9 mouse cellular contexts compared by ENCODE assay signal in genomic region chr3:98895071-98895601, GRCm38 (mm10). TPM values are rescaled to one million over a fixed set of nuclear protein-coding genes. Genes with fewer than 3 reads are reported as not detected.
DNase-seq lines count a peak whose midpoint lies in the region; ATAC-seq and TF ChIP-seq lines count a peak whose summit lies in the region.
"Had no signal": no experiment of that assay in that cellular context is flagged by ENCODE, and none has a peak within 500 bp of the region (broad histone marks: within the 10 kb centered on the region; RNA-seq: fewer than 3 reads in every experiment).

No protein-coding gene starts in this region.

- peak overlapping the region; percentile 33 for H3K4me2 ChIP-seq in hindbrain, embryonic 14.5 days (replicated peaks)
- peak overlapping the region; percentile 28; the same call in 1 of the 2 replicates for H3K4me2 ChIP-seq in liver, embryonic 11.5 days
- H3K4me2 ChIP-seq: lung, embryonic 15.5 days had no signal

- ATAC-seq in frontal cortex, adult (ENCODE audit: low TSS enrichment) = peak; percentile 89
- ATAC-seq in hindbrain, embryonic 14.5 days (ENCODE audit: low FRiP score) = peak; percentile 78; the same call in 1 of the 2 replicates
- ATAC-seq in liver, embryonic 11.5 days (replicated peaks; ENCODE audit: low FRiP score) = peak; percentile 53

- 49% methylated on average over 10 of the region's 10 CpGs for WGBS in hindbrain, embryonic 14.5 days
- 40% methylated on average over 10 of the region's 10 CpGs for WGBS in liver, embryonic 11.5 days

- H3K4me3 ChIP-seq in E14TG2a.4 (replicated peaks; ENCODE audit: low read length) = no peak overlapping the region
- no peak overlapping the region for H3K4me3 ChIP-seq in hindbrain, embryonic 14.5 days (replicated peaks; ENCODE audit: low read length)
- no peak overlapping the region for H3K4me3 ChIP-seq in liver, embryonic 11.5 days (ENCODE audit: low read depth, low read length)
- H3K4me3 ChIP-seq: lung, embryonic 15.5 days had no signal

- H3K9ac ChIP-seq in hindbrain, embryonic 14.5 days = no peak overlapping the region
- no peak overlapping the region for H3K9ac ChIP-seq in liver, embryonic 11.5 days (ENCODE audit: low read depth, low read length)
- H3K9ac ChIP-seq: lung, embryonic 15.5 days had no signal

- no peak overlapping the region for H3K27ac ChIP-seq in hindbrain, embryonic 14.5 days
- H3K27ac ChIP-seq in liver, embryonic 11.5 days (ENCODE audit: low read depth, low read length) = no peak overlapping the region
- H3K27ac ChIP-seq: lung, embryonic 15.5 days had no signal

- no peak for DNase-seq in frontal cortex, postnatal 25 days (ENCODE audit: low spot score in 2 of 2)
- DNase-seq in embryo, embryonic 11 days = peak; percentile 69
- DNase-seq in hindbrain, embryonic 14.5 days (ENCODE audit: low spot score) = peak; percentile 81
- DNase-seq in liver, embryonic 11.5 days (ENCODE audit: low spot score) = no peak
- no peak for DNase-seq in thymus, postnatal 36 days
- no peak for DNase-seq in urinary bladder, adult 2 months (ENCODE audit: low spot score)

- H3K4me1 ChIP-seq in E14TG2a.4 (replicated peaks; ENCODE audit: low read depth, low read length) = no peaks in the 10 kb centered on the region
- H3K4me1 ChIP-seq in hindbrain, embryonic 14.5 days (replicated peaks; ENCODE audit: control insufficient read depth, insufficient read depth, low read length) = no peaks in the 10 kb centered on the region
- no peaks in the 10 kb centered on the region for H3K4me1 ChIP-seq in liver, embryonic 11.5 days (replicated peaks; ENCODE audit: control insufficient read depth, insufficient read depth, low read length)
- H3K4me1 ChIP-seq: lung, embryonic 15.5 days had no signal

- TF ChIP-seq CTCF in E14TG2a.4 (conservative IDR thresholded peaks at IDR 0.05; ENCODE audit: low read length) = 0 out of 2 replicates have a peak, but pooled peaks have one; percentile 21

- no peaks in the 10 kb centered on the region for H3K36me3 ChIP-seq in E14TG2a.4 (ENCODE audit: insufficient read depth, low read length)
- no peaks in the 10 kb centered on the region for H3K36me3 ChIP-seq in hindbrain, embryonic 14.5 days (replicated peaks; ENCODE audit: control insufficient read depth, insufficient read depth)
- H3K36me3 ChIP-seq in liver, embryonic 11.5 days (ENCODE audit: control insufficient read depth, insufficient read depth, low read length) = no peaks in the 10 kb centered on the region
- H3K36me3 ChIP-seq: lung, embryonic 15.5 days had no signal

- H3K27me3 ChIP-seq in E14TG2a.4 (ENCODE audit: insufficient read depth, low read length) = no peaks in the 10 kb centered on the region
- H3K27me3 ChIP-seq in hindbrain, embryonic 14.5 days (ENCODE audit: control insufficient read depth, insufficient read depth, low read length) = no peaks in the 10 kb centered on the region
- H3K27me3 ChIP-seq in liver, embryonic 11.5 days (replicated peaks; ENCODE audit: control insufficient read depth, insufficient read depth, low read length) = no peaks in the 10 kb centered on the region
- H3K27me3 ChIP-seq: lung, embryonic 15.5 days had no signal

- no peaks in the 10 kb centered on the region for H3K9me3 ChIP-seq in E14TG2a.4 (ENCODE audit: low read length)
- H3K9me3 ChIP-seq in hindbrain, embryonic 14.5 days (ENCODE audit: control insufficient read depth, low read length) = no peaks in the 10 kb centered on the region
- H3K9me3 ChIP-seq in liver, embryonic 11.5 days (ENCODE audit: control insufficient read depth, low read length) = no peaks in the 10 kb centered on the region
- H3K9me3 ChIP-seq: lung, embryonic 15.5 days had no signal

RNA-seq across cellular contexts. Expression of gene Hao2, which starts 2.1 kb away (rescaled TPM):
- not detected in 2 replicates for polyA plus RNA-seq in hindbrain, embryonic 14.5 days (2014; fragmentation: Nextera tagmentation; extraction: Ambion mirVana)
- 0.22 and 0.49 TPM in 2 replicates for polyA plus RNA-seq in liver, embryonic 11.5 days (2014; fragmentation: Nextera tagmentation; extraction: Ambion mirVana)
- 0.06 TPM in 2 replicates for polyA plus RNA-seq in urinary bladder, adult 2 months (2012; rRNA removed)

RNA-seq across cellular contexts. Expression of gene Hsd3b1, which starts 35.5 kb away (rescaled TPM):
- polyA plus RNA-seq in hindbrain, embryonic 14.5 days (2014; fragmentation: Nextera tagmentation; extraction: Ambion mirVana) = not detected in 2 replicates
- 8.3 and 8.4 TPM in 2 replicates for polyA plus RNA-seq in liver, embryonic 11.5 days (2014; fragmentation: Nextera tagmentation; extraction: Ambion mirVana)
- 0.03 TPM in 1 of 2 replicates, not detected in the other for polyA plus RNA-seq in urinary bladder, adult 2 months (2012; rRNA removed)
- polyA plus RNA-seq: lung, embryonic 15.5 days had no signal

Comparison
In these comparisons a context has a peak if more than half of its experiments do, and no peak if none do; other contexts are left out.
1. DNase-seq: peak in embryo, embryonic 11 days (single experiment) and hindbrain, embryonic 14.5 days (single experiment); none in frontal cortex, postnatal 25 days (0 of 2), liver, embryonic 11.5 days (single experiment), thymus, postnatal 36 days (0 of 2) and urinary bladder, adult 2 months (single experiment).
2. Peak in every context shown above with its lines, with median percentiles within 50 percentile points of each other: ATAC-seq.